Mouse (Mus musculus) bone marrow macrophage, adult 2 months (primary cell): ENCODE measurements around the gene Lrrc29.

Experiments
- CTCF ChIP-seq: IDR thresholded peaks from 2 replicates; pipeline ENCODE4 v1.5.1; 2012; ENCODE audit warnings: low read depth, mild to moderate bottlenecking, low read length, moderate library complexity
- POLR2A ChIP-seq: IDR thresholded peaks from 2 replicates; pipeline ENCODE4 v1.6.1; 2012; ENCODE audit warnings: mild to moderate bottlenecking, low read depth, low read length, borderline replicate concordance

GRCm38 (mm10) chr8:105275840-105276239 lies 50.2 kb downstream of the Lrrc29 start, which contains the start of gene Nol3:
- TF ChIP-seq POLR2A, result no peak
- TF ChIP-seq CTCF, result no peak
